Comparison of ENCODE assay signal across 22 mouse cellular contexts in the genomic region with DNA sequence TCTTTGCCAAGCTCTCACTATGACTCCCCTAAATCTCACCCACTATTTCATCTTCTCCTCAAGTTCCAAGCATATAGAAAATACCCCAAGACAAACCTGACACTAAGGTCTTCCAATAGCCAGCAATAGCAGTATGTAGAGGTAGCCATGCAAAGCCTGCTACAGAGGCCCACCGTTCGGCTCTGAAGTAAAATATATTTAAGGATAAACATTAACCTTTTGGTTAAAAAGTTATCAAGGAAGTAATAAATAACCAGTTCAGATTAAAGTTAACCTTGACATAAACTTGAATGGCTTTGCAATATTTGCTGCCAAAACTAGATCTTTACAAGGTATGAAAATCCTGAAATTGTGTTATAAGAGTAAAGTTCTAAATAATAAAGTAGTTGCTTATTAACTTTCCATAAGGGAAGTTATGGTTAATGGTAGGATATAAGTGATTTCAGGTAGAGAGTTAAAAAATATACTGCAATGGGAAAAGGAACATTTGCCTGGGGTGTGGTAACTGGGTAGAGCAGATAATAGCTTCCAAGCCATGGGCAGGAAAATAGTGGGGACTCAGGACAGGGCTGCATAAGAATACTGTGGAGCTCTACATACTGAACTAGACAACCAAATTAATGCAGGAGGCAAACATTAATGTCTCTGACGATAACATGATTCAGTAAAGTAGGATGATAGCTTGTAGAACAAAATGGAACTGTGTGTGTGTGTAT. TPM values are rescaled to one million over a fixed set of nuclear protein-coding genes. Genes with fewer than 3 reads are reported as not detected.
DNase-seq lines count a peak whose midpoint lies in the region; ATAC-seq lines count a peak whose summit lies in the region.
"Had no signal": no experiment of that assay in that cellular context is flagged by ENCODE, and none has a peak within 500 bp of the region (broad histone marks: within the 10 kb centered on the region; RNA-seq: fewer than 3 reads in every experiment).

Gene Hao2 (minus strand): TSS at position 183 of the 716 bp plus-strand sequence.

- H3K4me1 ChIP-seq in intestine, embryonic 16.5 days (ENCODE audit: control insufficient read depth, insufficient read depth, low read length): 0 out of 2 replicates have a peak, but pooled peaks cover 3% of the 10 kb centered on the region
- peaks cover 7% of the 10 kb centered on the region; the same call in 1 of the 2 replicates for H3K4me1 ChIP-seq in kidney, embryonic 16.5 days (ENCODE audit: insufficient read depth, low read length)
- no peaks in the 10 kb centered on the region; the same call in 1 of the 2 replicates for H3K4me1 ChIP-seq in liver, embryonic 16.5 days (ENCODE audit: control insufficient read depth, low read depth, low read length)
- no peaks in the 10 kb centered on the region for H3K4me1 ChIP-seq in forebrain, embryonic 12.5 days
- H3K4me1 ChIP-seq: hindbrain, embryonic 13.5 days; liver, embryonic 13.5 days; midbrain, embryonic 12.5 days; neural tube, embryonic 15.5 days had no signal

- ATAC-seq in intestine, embryonic 16.5 days: peak; percentile 88
- ATAC-seq in kidney, embryonic 16.5 days (ENCODE audit: low FRiP score, low TSS enrichment): peak; percentile 80
- 0 out of 2 replicates have a peak, but pooled peaks have one; percentile 5 for ATAC-seq in liver, embryonic 16.5 days (ENCODE audit: low read depth)
- ATAC-seq in forebrain, embryonic 12.5 days (ENCODE audit: low FRiP score): no peak
- ATAC-seq: forebrain, embryonic 16.5 days had no signal

- peak within 1 kb of the TSS; percentile 77 for H3K27ac ChIP-seq in intestine, embryonic 16.5 days (ENCODE audit: low read length)
- peak within 1 kb of the TSS; percentile 90 for H3K27ac ChIP-seq in kidney, embryonic 16.5 days (ENCODE audit: low read length)
- H3K27ac ChIP-seq in liver, embryonic 16.5 days (ENCODE audit: low read length): no peak within 1 kb of the TSS
- no peak within 1 kb of the TSS for H3K27ac ChIP-seq in forebrain, embryonic 12.5 days
- H3K27ac ChIP-seq: heart, adult 2 months; hindbrain, embryonic 13.5 days; liver, embryonic 13.5 days; midbrain, embryonic 12.5 days; neural tube, embryonic 15.5 days had no signal

- peak within 1 kb of the TSS; percentile 24; the same call in 1 of the 2 replicates for H3K9ac ChIP-seq in intestine, embryonic 16.5 days (ENCODE audit: low read depth, low read length)
- no peak within 1 kb of the TSS for H3K9ac ChIP-seq in kidney, embryonic 16.5 days (replicated peaks; ENCODE audit: low read length)
- H3K9ac ChIP-seq in liver, embryonic 16.5 days (ENCODE audit: low read depth, low read length): no peak within 1 kb of the TSS; the same call in 1 of the 2 replicates
- no peak within 1 kb of the TSS for H3K9ac ChIP-seq in forebrain, embryonic 12.5 days
- H3K9ac ChIP-seq: hindbrain, embryonic 13.5 days; liver, embryonic 13.5 days; midbrain, embryonic 12.5 days; neural tube, embryonic 15.5 days had no signal

- H3K36me3 ChIP-seq in intestine, embryonic 16.5 days (ENCODE audit: control insufficient read depth, insufficient read depth, low read length): no peaks in the 10 kb centered on the region
- no peaks in the 10 kb centered on the region for H3K36me3 ChIP-seq in kidney, embryonic 16.5 days (ENCODE audit: insufficient read depth, low read length)
- no peaks in the 10 kb centered on the region for H3K36me3 ChIP-seq in liver, embryonic 16.5 days (ENCODE audit: control insufficient read depth, insufficient read depth)
- no peaks in the 10 kb centered on the region for H3K36me3 ChIP-seq in forebrain, embryonic 12.5 days (replicated peaks)
- H3K36me3 ChIP-seq: G1E; hindbrain, embryonic 13.5 days; liver, embryonic 13.5 days; midbrain, embryonic 12.5 days; neural tube, embryonic 15.5 days had no signal

- H3K4me3 ChIP-seq in intestine, embryonic 16.5 days (ENCODE audit: low read length): peak within 1 kb of the TSS; percentile 39
- 0 out of 2 replicates have a peak within 1 kb of the TSS, but pooled peaks have one; percentile 2 for H3K4me3 ChIP-seq in kidney, embryonic 16.5 days (ENCODE audit: low read length)
- peak within 1 kb of the TSS; percentile 20 for H3K4me3 ChIP-seq in liver, embryonic 16.5 days (ENCODE audit: low read depth, low read length)
- no peak within 1 kb of the TSS for H3K4me3 ChIP-seq in forebrain, embryonic 12.5 days (replicated peaks)
- H3K4me3 ChIP-seq: erythroblast, embryonic 14.5 days; heart, adult 2 months; hindbrain, embryonic 13.5 days; liver, embryonic 13.5 days; midbrain, embryonic 12.5 days; neural tube, embryonic 15.5 days had no signal

- WGBS in intestine, embryonic 16.5 days: 52% methylated on average over 3 of the region's 3 CpGs
- WGBS in kidney, embryonic 16.5 days: 52% methylated on average over 3 of the region's 3 CpGs
- 55% methylated on average over 3 of the region's 3 CpGs for WGBS in liver, embryonic 16.5 days (ENCODE audit: insufficient replicate concordance)
- WGBS in forebrain, embryonic 12.5 days: 89% methylated on average over 3 of the region's 3 CpGs

- H3K4me2 ChIP-seq in intestine, embryonic 16.5 days (ENCODE audit: low read depth, low read length): peak within 1 kb of the TSS; percentile 34
- peak within 1 kb of the TSS; percentile 14; the same call in 1 of the 2 replicates for H3K4me2 ChIP-seq in kidney, embryonic 16.5 days (replicated peaks; ENCODE audit: low read depth, low read length)
- peak within 1 kb of the TSS; percentile 36 for H3K4me2 ChIP-seq in liver, embryonic 16.5 days (ENCODE audit: low read depth, low read length)
- no peak within 1 kb of the TSS for H3K4me2 ChIP-seq in forebrain, embryonic 12.5 days
- H3K4me2 ChIP-seq: hindbrain, embryonic 13.5 days; liver, embryonic 13.5 days; midbrain, embryonic 12.5 days; neural tube, embryonic 15.5 days had no signal

- no peaks in the 10 kb centered on the region for H3K27me3 ChIP-seq in intestine, embryonic 16.5 days (replicated peaks; ENCODE audit: control insufficient read depth, insufficient read depth, low read length)
- no peaks in the 10 kb centered on the region for H3K27me3 ChIP-seq in kidney, embryonic 16.5 days (ENCODE audit: insufficient read depth, low read length)
- H3K27me3 ChIP-seq in liver, embryonic 16.5 days (ENCODE audit: control insufficient read depth, insufficient read depth, low read depth, low read length): no peaks in the 10 kb centered on the region
- no peaks in the 10 kb centered on the region for H3K27me3 ChIP-seq in forebrain, embryonic 12.5 days
- H3K27me3 ChIP-seq: hindbrain, embryonic 13.5 days; liver, embryonic 13.5 days; midbrain, embryonic 12.5 days; neural tube, embryonic 15.5 days had no signal

- no peaks in the 10 kb centered on the region for H3K9me3 ChIP-seq in intestine, embryonic 16.5 days (ENCODE audit: control insufficient read depth, low read length)
- no peaks in the 10 kb centered on the region for H3K9me3 ChIP-seq in kidney, embryonic 16.5 days (ENCODE audit: low read length)
- no peaks in the 10 kb centered on the region for H3K9me3 ChIP-seq in liver, embryonic 16.5 days (replicated peaks; ENCODE audit: control insufficient read depth, low read length)
- H3K9me3 ChIP-seq in forebrain, embryonic 12.5 days: no peaks in the 10 kb centered on the region
- H3K9me3 ChIP-seq: hindbrain, embryonic 13.5 days; liver, embryonic 13.5 days; midbrain, embryonic 12.5 days; neural tube, embryonic 15.5 days had no signal

- DNase-seq in adrenal gland, postnatal 14 days: no peak
- DNase-seq in thymus, postnatal 4 days: no peak
- DNase-seq in layer of hippocampus, postnatal 14 days (ENCODE audit: low spot score in 2 of 2): no peak
- DNase-seq: cerebellum, postnatal 14 days; gastrocnemius, postnatal 10 days; heart, adult 2 months; liver, embryonic 13.5 days; lung, postnatal 4 days; right cerebral cortex, adult 18-20 months had no signal

RNA-seq across cellular contexts. Expression of gene Hao2, which starts in this region (rescaled TPM):
- total RNA-seq in adrenal gland, postnatal 14 days (2021): 200 and 208 TPM in 2 replicates
- polyA plus RNA-seq in intestine, embryonic 16.5 days (2015; fragmentation: Nextera tagmentation; extraction: Ambion mirVana): 64.9 and 77.4 TPM in 2 replicates
- polyA plus RNA-seq in kidney, embryonic 16.5 days (2015; fragmentation: Nextera tagmentation; extraction: Ambion mirVana): 46.0 and 52.0 TPM in 2 replicates
- 19.8 and 24.0 TPM in 2 replicates for polyA plus RNA-seq in liver, embryonic 16.5 days (2015; fragmentation: Nextera tagmentation; extraction: Ambion mirVana)
- polyA plus RNA-seq in forebrain, embryonic 12.5 days (2016; fragmentation: Nextera tagmentation; extraction: Ambion mirVana): 0.09 TPM in 1 of 2 replicates, not detected in the other
- total RNA-seq in layer of hippocampus, postnatal 14 days (2021): not detected
- total RNA-seq: G1E; gastrocnemius, postnatal 10 days; heart, adult 2 months; layer of hippocampus, adult 18-20 months; left cerebral cortex, postnatal 14 days had no signal
- polyA plus RNA-seq: erythroblast, embryonic 14.5 days; forebrain, embryonic 16.5 days; G1E; heart, adult 2 months; heart, postnatal 0 days; hindbrain, embryonic 13.5 days; midbrain, embryonic 12.5 days had no signal

Comparison
In these comparisons a context has a peak if more than half of its experiments do, and no peak if none do; other contexts are left out.
1. RNA of gene Hao2 (total RNA-seq): 200 to 208 TPM in adrenal gland, postnatal 14 days; not detected in layer of hippocampus, postnatal 14 days; every median in the first group is over 100 times any median in the second.
2. RNA of gene Hao2 (polyA plus RNA-seq): 64.9 to 77.4 TPM in intestine, embryonic 16.5 days, 46.0 to 52.0 TPM in kidney, embryonic 16.5 days and 19.8 to 24.0 TPM in liver, embryonic 16.5 days; 0.09 TPM in forebrain, embryonic 12.5 days; every median in the first group is over 10 times any median in the second.
3. H3K27ac ChIP-seq: peak in intestine, embryonic 16.5 days (single experiment) and kidney, embryonic 16.5 days (single experiment); none in liver, embryonic 16.5 days (single experiment) and forebrain, embryonic 12.5 days (single experiment).